Mouse (Mus musculus): ENCODE results near the gene Klhdc4. TPM values are rescaled to one million over a fixed set of nuclear protein-coding genes. Genes with fewer than 3 reads are reported as not detected.
A peak's percentile ranks its signal among the peaks of the same experiment; 100 is the strongest.

Klhdc4 gene
- total and polyA plus RNA-seq, 2 experiments from 2014 or later: 25.2 to 34.5 TPM

DNA sequence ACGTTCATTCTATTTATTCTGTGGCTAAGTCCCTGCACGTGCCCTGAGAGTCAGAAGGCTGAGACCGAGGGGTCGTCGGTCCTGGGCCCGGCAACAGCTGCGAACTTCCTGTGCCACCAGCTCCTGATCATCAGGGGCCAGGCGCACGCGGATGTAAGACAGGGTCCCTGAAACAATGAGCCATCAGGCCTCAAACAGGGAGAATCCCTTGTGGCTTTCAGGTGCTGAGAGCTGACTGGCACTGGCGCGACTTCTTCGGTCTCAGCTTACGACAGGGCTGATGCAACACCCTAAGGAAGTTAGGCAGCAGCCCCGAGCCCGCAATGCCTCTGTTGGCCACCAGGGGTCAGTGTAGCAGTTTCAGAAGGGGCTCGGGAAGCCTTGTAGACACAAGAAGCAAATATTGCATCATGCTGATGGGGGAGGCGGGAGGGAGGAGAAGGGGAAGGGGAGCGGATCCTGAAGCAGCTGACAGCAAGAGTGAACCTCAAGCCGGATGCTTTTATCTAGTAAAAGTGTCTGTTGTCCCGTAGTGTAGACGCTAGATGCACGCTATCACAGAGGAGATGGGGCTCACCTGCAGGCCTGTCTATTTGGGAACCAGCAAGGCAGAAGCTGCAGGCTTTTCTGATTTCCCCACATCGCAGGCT, 21.6 kb upstream of the Klhdc4 start:
- no peaks in the 10 kb centered on the region for H3K4me1 ChIP-seq (ENCODE audit: insufficient read depth, low read length)
- ATAC-seq (peak; percentile 88), DNase-seq (ENCODE audit: low spot score) (peak; percentile 97)
- TF ChIP-seq CTCF (IDR thresholded peaks at IDR 0.05; ENCODE audit: low read depth): peak; percentile 100
- WGBS: 4% methylated on average over 24 of the region's 24 CpGs
- no peaks in the 10 kb centered on the region for H3K27me3 ChIP-seq (ENCODE audit: insufficient read depth, low read length)
- peak overlapping the region; percentile 28; the same call in 1 of the 2 replicates for H3K9ac ChIP-seq (replicated peaks; ENCODE audit: low read length)
- peak overlapping the region; percentile 59; the same call in 1 of the 2 replicates for H3K27ac ChIP-seq
- no peaks in the 10 kb centered on the region for H3K36me3 ChIP-seq (ENCODE audit: insufficient read depth, low read length)
- no peaks in the 10 kb centered on the region for H3K9me3 ChIP-seq (ENCODE audit: low read length)
- H3K4me2 ChIP-seq (ENCODE audit: low read depth, low read length): peak overlapping the region; percentile 40
- no peak overlapping the region for H3K4me3 ChIP-seq (ENCODE audit: low read length)

DNA sequence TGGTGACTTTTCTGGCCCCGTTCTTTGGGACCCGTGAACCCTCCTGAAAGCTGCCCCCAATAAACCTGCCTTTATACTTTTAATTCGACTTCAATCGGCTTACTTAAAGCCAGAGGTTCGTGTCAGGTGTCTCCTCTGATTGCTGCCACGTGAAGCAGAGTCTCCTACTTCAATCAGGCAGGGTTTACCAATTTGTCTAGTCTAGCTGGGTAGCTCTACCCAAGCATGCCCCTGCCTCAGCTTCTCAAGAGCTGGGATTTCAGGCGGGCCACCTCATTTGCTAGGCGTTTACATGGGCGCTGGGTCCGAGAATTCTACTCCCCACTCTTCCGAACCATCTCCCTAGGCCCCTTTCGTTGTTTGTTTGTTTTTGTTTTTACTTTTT, 21.1 kb upstream of the Klhdc4 start:
- no peaks in the 10 kb centered on the region for H3K36me3 ChIP-seq (ENCODE audit: insufficient read depth, low read length)
- H3K4me2 ChIP-seq (ENCODE audit: low read depth, low read length): peak overlapping the region; percentile 40; the same call in 1 of the 2 replicates
- no peaks in the 10 kb centered on the region for H3K27me3 ChIP-seq (ENCODE audit: insufficient read depth, low read length)
- H3K27ac ChIP-seq: no peak overlapping the region
- no peak overlapping the region for H3K4me3 ChIP-seq (ENCODE audit: low read length)
- no peak for TF ChIP-seq CTCF (IDR thresholded peaks at IDR 0.05; ENCODE audit: low read depth)
- H3K4me1 ChIP-seq (ENCODE audit: insufficient read depth, low read length): no peaks in the 10 kb centered on the region
- DNase-seq (ENCODE audit: low spot score) (no peak), ATAC-seq (0 out of 2 replicates have a peak, but pooled peaks have one; percentile 6)
- H3K9me3 ChIP-seq (ENCODE audit: low read length): no peaks in the 10 kb centered on the region
- 42% methylated on average over 12 of the region's 12 CpGs for WGBS
- no peak overlapping the region for H3K9ac ChIP-seq (replicated peaks; ENCODE audit: low read length)

DNA sequence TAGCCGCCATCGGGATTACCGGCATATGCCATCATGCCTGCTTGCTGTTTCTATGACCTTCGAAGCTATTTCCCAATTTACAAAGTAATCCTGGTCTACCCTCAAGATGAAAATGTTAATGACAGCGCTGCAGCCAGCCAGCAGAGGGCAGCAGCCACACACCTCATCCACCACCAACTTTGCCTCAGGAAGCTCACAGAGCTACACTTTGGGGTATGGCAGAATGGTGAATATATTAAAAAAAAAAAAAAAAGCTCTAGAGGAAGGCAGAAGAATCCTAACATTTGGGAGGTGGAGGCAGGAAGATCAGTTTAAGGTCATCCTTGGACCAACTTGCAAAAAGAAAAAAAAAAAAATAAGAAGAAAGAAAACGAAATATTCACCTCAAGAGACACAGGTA, 20.6 kb upstream of the Klhdc4 start:
- Histone ChIP-seq H3K9ac (replicated peaks; ENCODE audit: low read length) (no peak overlapping the region), H3K4me3 (ENCODE audit: low read length) (no peak overlapping the region), H3K4me2 (ENCODE audit: low read depth, low read length) (no peak overlapping the region), H3K36me3 (ENCODE audit: insufficient read depth, low read length) (no peaks in the 10 kb centered on the region), H3K27ac (no peak overlapping the region), H3K4me1 (ENCODE audit: insufficient read depth, low read length) (no peaks in the 10 kb centered on the region), H3K27me3 (ENCODE audit: insufficient read depth, low read length) (no peaks in the 10 kb centered on the region), H3K9me3 (ENCODE audit: low read length) (no peaks in the 10 kb centered on the region)
- 13% methylated on average over 6 of the region's 6 CpGs for WGBS
- DNase-seq (ENCODE audit: low spot score) (peak; percentile 86), ATAC-seq (peak; percentile 39; the same call in 1 of the 2 replicates)
- peak; percentile 96 for TF ChIP-seq CTCF (IDR thresholded peaks at IDR 0.05; ENCODE audit: low read depth)

DNA sequence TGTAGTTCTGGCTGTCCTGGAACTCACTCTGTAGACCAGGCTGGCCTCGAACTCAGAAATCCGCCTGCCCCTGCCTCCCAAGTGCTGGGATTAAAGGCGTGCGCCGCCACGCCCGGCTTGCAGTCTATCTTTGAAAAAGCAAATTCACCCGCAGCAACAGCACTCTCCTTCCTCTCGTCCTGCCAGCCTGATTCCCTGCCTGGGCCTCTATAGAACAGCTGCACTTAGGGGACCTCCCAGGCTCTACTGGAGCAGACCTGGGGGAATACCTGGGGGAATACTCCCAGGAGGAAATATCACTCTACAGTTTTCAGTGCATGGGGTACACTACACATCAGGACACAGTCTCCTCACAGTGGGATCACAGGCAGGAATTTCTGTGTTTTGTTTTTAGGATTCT, 19.9 kb upstream of the Klhdc4 start:
- H3K4me2 ChIP-seq (ENCODE audit: low read depth, low read length): no peak overlapping the region
- 70% methylated on average over 8 of the region's 9 CpGs for WGBS
- no peak for ATAC-seq

DNA sequence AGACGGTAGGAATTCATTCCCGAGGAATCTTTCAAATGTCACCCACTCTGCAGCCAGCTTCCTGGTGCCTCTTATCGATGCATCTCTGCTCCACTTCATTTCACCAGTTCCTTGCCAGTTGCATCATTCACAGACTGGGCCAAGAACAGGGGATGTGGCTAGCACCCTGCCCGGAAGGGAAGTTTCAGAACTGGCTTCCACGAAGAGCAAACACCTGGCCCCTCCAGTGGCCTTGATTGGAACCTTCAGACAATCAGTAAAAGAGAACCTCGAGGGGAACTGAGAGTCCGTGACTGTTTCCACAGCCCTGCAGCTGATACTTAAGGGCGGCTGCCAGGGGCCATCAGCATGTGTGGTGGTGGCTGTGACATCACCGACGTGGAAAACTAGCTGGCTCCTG, 19.1 kb upstream of the Klhdc4 start:
- no peak overlapping the region for H3K4me2 ChIP-seq (ENCODE audit: low read depth, low read length)
- ATAC-seq: no peak
- no peak for DNase-seq (ENCODE audit: low spot score)
- H3K4me1 ChIP-seq (ENCODE audit: insufficient read depth, low read length): no peaks in the 10 kb centered on the region
- no peak for TF ChIP-seq CTCF (IDR thresholded peaks at IDR 0.05; ENCODE audit: low read depth)
- 66% methylated on average over 10 of the region's 10 CpGs for WGBS
- H3K27ac ChIP-seq: no peak overlapping the region
- H3K4me3 ChIP-seq (ENCODE audit: low read length): no peak overlapping the region
- H3K9me3 ChIP-seq (ENCODE audit: low read length): no peaks in the 10 kb centered on the region
- H3K36me3 ChIP-seq (ENCODE audit: insufficient read depth, low read length): no peaks in the 10 kb centered on the region
- no peak overlapping the region for H3K9ac ChIP-seq (replicated peaks; ENCODE audit: low read length)
- H3K27me3 ChIP-seq (ENCODE audit: insufficient read depth, low read length): no peaks in the 10 kb centered on the region

More for the DNA sequence above, 19.9 kb upstream of the Klhdc4 start:
- no peak for DNase-seq (ENCODE audit: low spot score)
- Histone ChIP-seq H3K27ac (no peak overlapping the region), H3K4me1 (ENCODE audit: insufficient read depth, low read length) (no peaks in the 10 kb centered on the region), H3K9me3 (ENCODE audit: low read length) (no peaks in the 10 kb centered on the region), H3K36me3 (ENCODE audit: insufficient read depth, low read length) (no peaks in the 10 kb centered on the region), H3K27me3 (ENCODE audit: insufficient read depth, low read length) (no peaks in the 10 kb centered on the region), H3K4me3 (ENCODE audit: low read length) (no peak overlapping the region), H3K9ac (replicated peaks; ENCODE audit: low read length) (no peak overlapping the region)
- TF ChIP-seq CTCF (IDR thresholded peaks at IDR 0.05; ENCODE audit: low read depth): no peak

DNA sequence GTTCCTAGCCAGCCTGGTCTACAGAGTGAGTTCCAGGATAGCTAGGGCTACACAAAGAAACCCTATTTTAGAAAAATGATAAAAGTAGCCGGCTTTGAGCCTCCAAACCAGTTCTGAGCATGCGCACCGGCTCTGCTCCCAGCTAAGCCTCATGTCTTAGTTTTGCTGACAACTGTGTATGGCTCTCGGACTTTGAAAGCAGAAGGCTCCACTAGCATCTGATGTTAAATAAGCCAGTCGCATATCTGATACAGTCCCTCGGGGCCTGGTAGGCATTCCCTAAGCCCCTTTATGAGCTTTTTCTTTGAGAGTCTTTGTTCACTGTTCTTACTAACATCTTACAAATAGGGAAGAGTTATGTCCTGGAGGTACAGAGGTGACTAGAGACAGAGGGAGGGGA, 18.6 kb upstream of the Klhdc4 start:
- no peak overlapping the region for H3K4me3 ChIP-seq (ENCODE audit: low read length)
- H3K36me3 ChIP-seq (ENCODE audit: insufficient read depth, low read length): no peaks in the 10 kb centered on the region
- H3K9ac ChIP-seq (replicated peaks; ENCODE audit: low read length): no peak overlapping the region
- no peaks in the 10 kb centered on the region for H3K4me1 ChIP-seq (ENCODE audit: insufficient read depth, low read length)
- H3K9me3 ChIP-seq (ENCODE audit: low read length): no peaks in the 10 kb centered on the region
- H3K4me2 ChIP-seq (ENCODE audit: low read depth, low read length): no peak overlapping the region
- H3K27ac ChIP-seq: no peak overlapping the region
- WGBS: 69% methylated on average over 6 of the region's 6 CpGs
- no peaks in the 10 kb centered on the region for H3K27me3 ChIP-seq (ENCODE audit: insufficient read depth, low read length)
- ATAC-seq (no peak), DNase-seq (ENCODE audit: low spot score) (no peak)
- no peak for TF ChIP-seq CTCF (IDR thresholded peaks at IDR 0.05; ENCODE audit: low read depth)

DNA sequence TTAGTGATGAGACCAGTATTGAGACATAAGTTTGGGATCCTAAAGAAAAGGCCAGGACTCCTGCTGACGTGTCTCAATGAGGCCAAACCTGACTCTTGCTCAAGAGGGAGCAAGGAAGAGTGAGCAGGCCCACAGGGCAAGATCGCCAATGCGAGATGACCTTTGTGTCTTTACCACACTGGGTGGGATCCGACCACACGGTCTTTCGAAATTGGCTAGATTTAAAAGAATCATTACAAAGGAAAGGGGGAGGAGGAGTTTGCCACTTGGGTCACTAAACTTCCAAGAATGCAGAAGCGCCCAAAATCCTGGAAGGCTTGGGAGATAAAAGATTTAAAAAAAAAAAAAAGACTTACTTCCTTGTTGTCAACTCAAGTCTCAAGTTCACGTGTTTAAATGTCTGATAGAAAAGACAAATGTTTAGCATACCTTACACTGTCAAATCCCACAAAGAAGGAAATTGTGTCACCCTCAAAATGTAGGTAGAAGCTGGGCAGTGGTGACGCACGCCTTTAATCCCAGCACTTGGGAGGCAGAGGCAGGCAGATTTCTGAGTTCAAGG, 18.0 kb upstream of the Klhdc4 start:
- DNase-seq (ENCODE audit: low spot score): no peak
- H3K4me1 ChIP-seq (ENCODE audit: insufficient read depth, low read length): no peaks in the 10 kb centered on the region
- H3K4me2 ChIP-seq (ENCODE audit: low read depth, low read length): no peak overlapping the region
- no peaks in the 10 kb centered on the region for H3K9me3 ChIP-seq (ENCODE audit: low read length)
- H3K27me3 ChIP-seq (ENCODE audit: insufficient read depth, low read length): no peaks in the 10 kb centered on the region
- WGBS: 74% methylated on average over 10 of the region's 10 CpGs
- no peak overlapping the region for H3K4me3 ChIP-seq (ENCODE audit: low read length)
- no peak for TF ChIP-seq CTCF (IDR thresholded peaks at IDR 0.05; ENCODE audit: low read depth)
- H3K27ac ChIP-seq: no peak overlapping the region
- H3K36me3 ChIP-seq (ENCODE audit: insufficient read depth, low read length): no peaks in the 10 kb centered on the region
- H3K9ac ChIP-seq (replicated peaks; ENCODE audit: low read length): no peak overlapping the region
- ATAC-seq: no peak

Measured in hindbrain, postnatal 0 days (tissue).